Mouse (Mus musculus) limb, embryonic 15.5 days (tissue): ENCODE data around the gene Kif14. TPM values are rescaled to one million over a fixed set of nuclear protein-coding genes. Genes with fewer than 3 reads are reported as not detected.

Experiments used
- ATAC-seq: fragments of 200-750 bp; cut with Nextera tagmentation; 2 replicates; pipeline ENCODE4 v1.8.0; 2017; ENCODE audit warnings: low read depth, moderate TSS enrichment; ENCODE audit not compliant: insufficient number of reproducible peaks, low FRiP score, low TSS enrichment
- H3K27ac ChIP-seq: fragments of 300-500 bp; sonication (generic); 2 replicates; pipeline ENCODE4 v1.5.1; 2015; ENCODE audit warnings: moderate library complexity, mild to moderate bottlenecking, inconsistent platforms
- H3K27me3 ChIP-seq: fragments of 300-500 bp; sonication (generic); 2 replicates; pipeline ENCODE4 v1.6.1; 2015; ENCODE audit warnings: inconsistent platforms
- H3K36me3 ChIP-seq: fragments of 300-500 bp; sonication (generic); 2 replicates; pipeline ENCODE4 v1.6.1; 2015; ENCODE audit warnings: inconsistent platforms
- H3K4me1 ChIP-seq: fragments of 300-500 bp; sonication (generic); 2 replicates; pipeline ENCODE4 v1.6.1; 2015; ENCODE audit warnings: inconsistent platforms
- H3K4me2 ChIP-seq: fragments of 300-500 bp; sonication (generic); 2 replicates; pipeline ENCODE4 v1.6.1; 2015; ENCODE audit warnings: mild to moderate bottlenecking, inconsistent platforms
- H3K4me3 ChIP-seq: fragments of 300-500 bp; sonication (generic); 2 replicates; pipeline ENCODE4 v1.5.1; 2015; ENCODE audit warnings: mild to moderate bottlenecking, inconsistent platforms
- H3K9ac ChIP-seq: fragments of 300-500 bp; sonication (generic); 2 replicates; pipeline ENCODE4 v1.6.1; 2015; ENCODE audit warnings: inconsistent platforms
- H3K9me3 ChIP-seq: fragments of 300-500 bp; sonication (generic); 2 replicates; pipeline ENCODE4 v1.6.1; 2016; ENCODE audit warnings: inconsistent platforms
- WGBS: fragments of 180-500 bp; shearing (Covaris S2); methylation state at CpG from one replicate; pipeline ENCODE4 v1.1.7; 2015; 5-methylcytosine and 5-hydroxymethylcytosine counted together
- polyA plus RNA-seq: library from polyadenylated mRNA; unstranded; fragments of >200 nt; fragmentation: Nextera tagmentation; extraction: Ambion mirVana; gene quantifications from 2 replicates; pipeline ENCODE4 v1.2.1, GENCODE M21; 2015

Kif14 gene
- polyA plus RNA-seq, 1 experiment from 2014 or later: 4.8 TPM

DNA sequence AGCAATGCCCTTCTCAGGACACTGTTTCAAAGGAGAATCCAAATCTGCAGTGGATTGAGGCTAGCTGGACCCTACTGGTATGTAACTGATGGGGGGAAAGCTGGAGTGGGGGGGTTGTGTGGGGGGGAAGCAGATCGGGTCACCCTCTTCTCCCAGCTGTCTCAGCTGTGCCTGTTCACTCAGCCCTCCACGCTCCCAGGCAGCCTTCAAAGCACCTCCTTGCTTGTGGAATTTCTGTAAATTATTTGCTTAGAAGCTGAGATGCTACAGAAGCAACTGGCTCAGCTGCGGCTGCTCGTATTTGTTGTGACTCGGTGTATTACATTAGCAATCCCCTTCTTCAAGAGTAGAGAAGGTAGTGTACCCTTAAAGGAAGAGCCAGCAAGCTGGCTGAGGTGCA is 93.1 kb downstream of the Kif14 start:
- H3K4me3 ChIP-seq: no peak overlapping the region
- no peak overlapping the region for H3K27ac ChIP-seq
- H3K36me3 ChIP-seq: no peaks in the 10 kb centered on the region
- H3K4me1 ChIP-seq: peaks cover 14% of the 10 kb centered on the region
- no peaks in the 10 kb centered on the region for H3K9me3 ChIP-seq
- no peak overlapping the region for H3K4me2 ChIP-seq
- 31% methylated on average over 5 of the region's 5 CpGs for WGBS
- H3K9ac ChIP-seq: no peak overlapping the region
- no peak for ATAC-seq
- H3K27me3 ChIP-seq: no peaks in the 10 kb centered on the region

DNA sequence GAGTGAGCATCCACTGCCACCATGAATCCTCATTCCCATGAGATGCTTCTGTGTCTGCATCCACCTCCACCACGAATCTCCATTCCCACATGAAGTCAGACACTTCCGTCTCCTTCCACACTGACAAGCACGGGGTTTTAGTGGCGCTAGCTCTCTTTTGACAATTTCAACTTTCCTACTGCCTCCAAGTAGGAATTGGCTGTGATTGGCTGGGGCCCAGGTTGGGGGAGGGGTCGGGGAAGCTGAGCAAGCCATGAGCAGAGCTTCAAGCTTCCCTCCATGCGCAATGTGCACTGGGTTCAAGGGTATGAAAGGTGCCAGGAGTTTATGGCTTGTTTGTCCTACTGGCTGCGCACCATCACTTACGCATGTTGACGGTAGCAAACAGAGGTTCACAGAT is 93.6 kb downstream of the Kif14 start:
- H3K27ac ChIP-seq: no peak overlapping the region
- 73% methylated on average over 9 of the region's 9 CpGs for WGBS

GRCm38 (mm10) chr1:136561823-136562222 is 95.7 kb downstream of the Kif14 start:
- H3K4me2 ChIP-seq: no peak overlapping the region

More for the DNA sequence above, 93.6 kb downstream of the Kif14 start:
- peaks cover 14% of the 10 kb centered on the region for H3K4me1 ChIP-seq
- H3K9me3 ChIP-seq: no peaks in the 10 kb centered on the region
- no peak for ATAC-seq
- no peak overlapping the region for H3K9ac ChIP-seq
- H3K4me3 ChIP-seq: no peak overlapping the region
- no peaks in the 10 kb centered on the region for H3K36me3 ChIP-seq
- H3K4me2 ChIP-seq: no peak overlapping the region
- no peaks in the 10 kb centered on the region for H3K27me3 ChIP-seq

GRCm38 (mm10) chr1:136563149-136563548 is 97.0 kb downstream of the Kif14 start:
- WGBS: 29% methylated on average over 11 of the region's 11 CpGs
- no peak overlapping the region for H3K27ac ChIP-seq
- no peak overlapping the region for H3K9ac ChIP-seq
- H3K4me3 ChIP-seq: no peak overlapping the region
- H3K27me3 ChIP-seq: no peaks in the 10 kb centered on the region
- H3K4me2 ChIP-seq: no peak overlapping the region
- H3K9me3 ChIP-seq: no peaks in the 10 kb centered on the region
- 0 out of 2 replicates have a peak, but pooled peaks cover 4% of the 10 kb centered on the region for H3K4me1 ChIP-seq
- ATAC-seq: no peak
- H3K36me3 ChIP-seq: no peaks in the 10 kb centered on the region

More at GRCm38 (mm10) chr1:136561823-136562222, 95.7 kb downstream of the Kif14 start:
- H3K36me3 ChIP-seq: no peaks in the 10 kb centered on the region
- WGBS: 50% methylated on average over 10 of the region's 10 CpGs
- H3K4me3 ChIP-seq: no peak overlapping the region
- H3K27ac ChIP-seq: no peak overlapping the region
- H3K4me1 ChIP-seq: 0 out of 2 replicates have a peak, but pooled peaks cover 4% of the 10 kb centered on the region
- no peak overlapping the region for H3K9ac ChIP-seq
- ATAC-seq: no peak
- H3K9me3 ChIP-seq: no peaks in the 10 kb centered on the region
- H3K27me3 ChIP-seq: no peaks in the 10 kb centered on the region

GRCm38 (mm10) chr1:136564963-136565362 is 98.8 kb downstream of the Kif14 start:
- Histone ChIP-seq H3K4me2 (no peak overlapping the region), H3K9ac (no peak overlapping the region), H3K4me3 (no peak overlapping the region), H3K9me3 (no peaks in the 10 kb centered on the region), H3K27ac (no peak overlapping the region), H3K4me1 (peaks cover 3% of the 10 kb centered on the region; the same call in 1 of the 2 replicates), H3K27me3 (no peaks in the 10 kb centered on the region), H3K36me3 (no peaks in the 10 kb centered on the region)
- 68% methylated on average over 4 of the region's 4 CpGs for WGBS
- no peak for ATAC-seq

DNA sequence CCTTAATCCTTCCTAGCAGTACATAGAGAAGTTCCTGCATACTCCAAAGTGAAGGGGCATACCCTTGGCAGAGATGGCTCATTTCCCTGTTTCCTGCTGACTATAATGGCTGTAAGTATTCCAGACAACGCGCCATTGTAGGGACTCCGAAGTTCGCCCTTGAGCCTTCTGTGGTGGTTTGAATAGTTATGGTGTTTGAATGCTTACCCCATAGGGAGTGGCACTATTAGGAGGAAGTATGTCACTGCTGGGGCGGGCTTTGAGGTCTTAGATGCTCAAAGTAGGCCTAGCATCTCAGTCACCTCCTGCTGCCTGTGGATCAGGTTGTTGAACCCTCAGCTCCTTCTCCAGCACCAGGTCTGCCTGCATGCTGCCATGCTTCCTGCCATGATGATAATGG is 100.2 kb downstream of the Kif14 start:
- no peak overlapping the region for H3K4me2 ChIP-seq
- no peaks in the 10 kb centered on the region for H3K27me3 ChIP-seq
- H3K4me1 ChIP-seq: peaks cover 4% of the 10 kb centered on the region; the same call in 1 of the 2 replicates
- WGBS: 86% methylated on average over 5 of the region's 5 CpGs
- ATAC-seq: no peak
- H3K9ac ChIP-seq: no peak overlapping the region
- no peaks in the 10 kb centered on the region for H3K36me3 ChIP-seq
- H3K4me3 ChIP-seq: no peak overlapping the region
- no peak overlapping the region for H3K27ac ChIP-seq
- H3K9me3 ChIP-seq: no peaks in the 10 kb centered on the region

DNA sequence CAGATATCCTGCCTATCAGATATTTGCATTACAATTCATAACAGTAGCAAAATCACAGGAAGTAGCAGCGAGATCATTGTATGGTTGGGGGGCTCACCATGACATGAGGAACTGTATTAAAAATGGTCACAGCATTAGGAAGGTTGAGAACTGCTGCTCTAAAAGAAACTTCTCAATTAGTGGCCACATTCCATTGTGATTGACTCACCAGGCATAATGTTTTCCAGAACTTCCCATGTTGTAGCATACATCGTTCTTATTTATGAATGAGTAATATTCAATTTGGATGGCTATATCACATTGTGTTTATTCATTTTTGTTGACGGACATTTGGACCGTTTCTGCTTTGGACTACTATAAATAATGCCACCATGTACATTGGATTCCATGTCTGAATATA is 101.5 kb downstream of the Kif14 start:
- Histone ChIP-seq H3K9ac (no peak overlapping the region), H3K27ac (no peak overlapping the region), H3K9me3 (no peaks in the 10 kb centered on the region), H3K4me2 (no peak overlapping the region), H3K36me3 (no peaks in the 10 kb centered on the region), H3K4me1 (peaks cover 4% of the 10 kb centered on the region; the same call in 1 of the 2 replicates), H3K27me3 (no peaks in the 10 kb centered on the region), H3K4me3 (no peak overlapping the region)
- no peak for ATAC-seq
- WGBS: 67% methylated on average over 4 of the region's 4 CpGs

GRCm38 (mm10) chr1:136568738-136569194 is 102.6 kb downstream of the Kif14 start:
- 93% methylated on average over 11 of the region's 11 CpGs for WGBS

DNA sequence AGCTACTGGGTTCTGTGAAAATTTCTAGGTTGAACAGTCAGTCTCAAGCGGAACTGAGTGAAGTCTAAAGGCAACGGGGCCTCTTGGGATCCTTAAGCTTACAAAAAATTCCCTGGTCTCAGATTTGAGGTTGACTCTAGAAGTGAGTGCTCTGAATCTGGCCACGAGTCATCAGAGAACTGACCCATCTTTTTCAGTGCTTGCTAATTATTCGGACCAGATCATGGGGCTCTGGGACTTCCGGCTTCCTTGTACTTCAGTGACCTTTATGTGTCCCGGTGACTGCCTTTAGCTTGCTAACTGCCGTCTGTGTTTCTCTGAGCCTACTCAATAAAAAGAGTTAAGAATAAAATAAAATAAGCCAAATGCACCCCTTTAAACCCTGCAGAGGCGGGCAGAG is 103.1 kb downstream of the Kif14 start:
- Histone ChIP-seq H3K9ac (no peak overlapping the region), H3K9me3 (no peaks in the 10 kb centered on the region), H3K27ac (no peak overlapping the region), H3K4me3 (no peak overlapping the region), H3K27me3 (no peaks in the 10 kb centered on the region), H3K4me2 (no peak overlapping the region), H3K4me1 (peaks cover 4% of the 10 kb centered on the region; the same call in 1 of the 2 replicates), H3K36me3 (no peaks in the 10 kb centered on the region)
- ATAC-seq: no peak
- WGBS: 73% methylated on average over 8 of the region's 8 CpGs

More at GRCm38 (mm10) chr1:136568738-136569194, 102.6 kb downstream of the Kif14 start:
- ATAC-seq: no peak
- Histone ChIP-seq H3K27me3 (no peaks in the 10 kb centered on the region), H3K4me2 (no peak overlapping the region), H3K27ac (no peak overlapping the region), H3K36me3 (no peaks in the 10 kb centered on the region), H3K9me3 (no peaks in the 10 kb centered on the region), H3K9ac (no peak overlapping the region), H3K4me1 (peaks cover 4% of the 10 kb centered on the region; the same call in 1 of the 2 replicates), H3K4me3 (no peak overlapping the region)

- no peaks in the 10 kb centered on the region for H3K27me3 ChIP-seq
- H3K4me3 ChIP-seq: peak overlapping the region; percentile 7; the same call in 1 of the 2 replicates
- H3K4me2 ChIP-seq: peak overlapping the region; percentile 26
- H3K27ac ChIP-seq: no peak overlapping the region
- no peaks in the 10 kb centered on the region for H3K36me3 ChIP-seq
- no peak overlapping the region for H3K9ac ChIP-seq
- peaks cover 4% of the 10 kb centered on the region; the same call in 1 of the 2 replicates for H3K4me1 ChIP-seq
- no peak for ATAC-seq
- 30% methylated on average over 20 of the region's 20 CpGs for WGBS
- H3K9me3 ChIP-seq: no peaks in the 10 kb centered on the region
These were observed 103.6 kb downstream of the Kif14 start for GRCm38 (mm10) chr1:136569626-136570297.

DNA sequence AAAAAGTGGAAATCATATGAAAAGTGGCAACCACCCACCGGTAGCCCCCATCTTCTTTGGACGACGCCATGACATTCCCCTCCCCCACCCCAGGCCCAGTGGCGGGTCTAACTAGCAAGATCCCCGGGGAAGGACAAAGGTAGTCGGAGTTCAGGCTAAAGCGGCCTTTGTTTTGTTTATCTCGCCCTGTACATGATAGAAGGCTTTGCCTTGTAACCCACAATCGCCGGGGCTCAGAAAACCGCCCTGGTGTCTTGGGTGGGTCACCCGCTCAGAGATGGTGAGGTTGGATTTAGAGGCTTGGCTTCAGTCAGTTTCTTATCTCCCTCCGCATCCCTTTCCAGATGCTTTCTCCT is 104.1 kb downstream of the Kif14 start:
- no peaks in the 10 kb centered on the region for H3K36me3 ChIP-seq
- 22% methylated on average over 13 of the region's 13 CpGs for WGBS
- no peak overlapping the region for H3K27ac ChIP-seq
- no peak for ATAC-seq
- no peak overlapping the region for H3K9ac ChIP-seq
- 0 out of 2 replicates have a peak overlapping the region, but pooled peaks have one; percentile 5 for H3K4me3 ChIP-seq
- H3K4me2 ChIP-seq: peak overlapping the region; percentile 26
- no peaks in the 10 kb centered on the region for H3K27me3 ChIP-seq
- H3K9me3 ChIP-seq: no peaks in the 10 kb centered on the region
- peaks cover 4% of the 10 kb centered on the region; the same call in 1 of the 2 replicates for H3K4me1 ChIP-seq

- Histone ChIP-seq H3K27ac (no peak overlapping the region), H3K36me3 (no peaks in the 10 kb centered on the region), H3K9me3 (no peaks in the 10 kb centered on the region), H3K4me3 (no peak overlapping the region), H3K4me1 (peaks cover 4% of the 10 kb centered on the region; the same call in 1 of the 2 replicates), H3K9ac (no peak overlapping the region), H3K4me2 (no peak overlapping the region), H3K27me3 (no peaks in the 10 kb centered on the region)
- 89% methylated on average over 9 of the region's 9 CpGs for WGBS
- ATAC-seq: no peak
These were observed 104.8 kb downstream of the Kif14 start for GRCm38 (mm10) chr1:136570976-136571375.
